Mouse (Mus musculus) limb, embryonic 12.5 days (tissue): ENCODE measurements around the gene Gm5127. TPM values are rescaled to one million over a fixed set of nuclear protein-coding genes. Genes with fewer than 3 reads are reported as not detected.

Source experiments
- ATAC-seq: fragments of 200-750 bp; cut with Nextera tagmentation; 2 replicates; pipeline ENCODE4 v1.8.0; 2017; ENCODE audit warnings: low read depth, moderate TSS enrichment; ENCODE audit not compliant: insufficient number of reproducible peaks, insufficient read depth, low FRiP score, low TSS enrichment
- H3K27ac ChIP-seq: fragments of 300-500 bp; sonication (generic); 2 replicates; pipeline ENCODE4 v1.5.1; 2016; ENCODE audit warnings: mild to moderate bottlenecking, moderate library complexity
- H3K27me3 ChIP-seq: fragments of 300-500 bp; sonication (generic); 2 replicates; pipeline ENCODE4 v1.6.1; 2016; ENCODE audit warnings: mild to moderate bottlenecking, moderate library complexity
- H3K36me3 ChIP-seq: fragments of 300-500 bp; sonication (generic); 2 replicates; pipeline ENCODE4 v1.6.1; 2016; ENCODE audit warnings: mild to moderate bottlenecking, moderate library complexity
- H3K4me1 ChIP-seq: fragments of 300-500 bp; sonication (generic); replicated peaks from 2 replicates; pipeline ENCODE4 v1.6.1; 2016
- H3K4me2 ChIP-seq: fragments of 300-500 bp; sonication (generic); 2 replicates; pipeline ENCODE4 v1.6.1; 2016; ENCODE audit warnings: mild to moderate bottlenecking, moderate library complexity
- H3K4me3 ChIP-seq: fragments of 300-500 bp; sonication (generic); replicated peaks from 2 replicates; pipeline ENCODE4 v1.5.1; 2016; ENCODE audit warnings: mild to moderate bottlenecking
- H3K9ac ChIP-seq: fragments of 300-500 bp; sonication (generic); replicated peaks from 2 replicates; pipeline ENCODE4 v1.6.1; 2016; ENCODE audit warnings: mild to moderate bottlenecking, moderate library complexity
- H3K9me3 ChIP-seq: fragments of 300-500 bp; sonication (generic); 2 replicates; pipeline ENCODE4 v1.6.1; 2016; ENCODE audit warnings: mild to moderate bottlenecking, moderate library complexity
- WGBS: fragments of 180-500 bp; shearing (Covaris S2); methylation state at CpG from one replicate; pipeline ENCODE4 v1.1.7; 2016; 5-methylcytosine and 5-hydroxymethylcytosine counted together
- microRNA-seq: library from miRNA; unstranded; fragments of <30 nt; microRNA quantifications from one replicate; pipeline ENCODE4, GENCODE M21; 2017
- polyA plus RNA-seq: library from polyadenylated mRNA; unstranded; fragments of >200 nt; fragmentation: Nextera tagmentation; extraction: Ambion mirVana; gene quantifications from 2 replicates; pipeline ENCODE4 v1.2.1, GENCODE M21; 2016

Gm5127 gene
- polyA plus RNA-seq, 1 experiment from 2014 or later, result 0.28 TPM

DNA sequence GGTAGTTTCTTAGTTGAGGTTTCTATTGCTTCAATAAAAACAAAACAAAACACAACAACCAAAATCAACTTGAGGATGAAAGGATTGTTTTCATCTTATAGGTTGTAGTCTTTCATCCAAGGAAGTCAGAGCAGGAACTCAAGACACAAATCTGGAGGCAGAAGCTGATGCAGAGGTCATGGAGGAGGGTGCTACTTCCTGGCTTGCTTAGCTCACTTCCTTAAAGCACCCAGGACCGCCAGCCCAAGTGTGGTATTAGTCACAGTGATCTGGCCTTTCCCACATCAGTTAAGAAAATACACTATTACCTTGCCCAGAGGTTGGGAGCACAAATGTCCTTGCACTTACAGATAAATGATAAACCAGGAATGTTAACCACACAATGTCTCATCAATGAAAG is 45.5 kb downstream of the Gm5127 start:
- no peak for ATAC-seq
- WGBS, result 65% methylated on average over 1 of the region's 1 CpGs

DNA sequence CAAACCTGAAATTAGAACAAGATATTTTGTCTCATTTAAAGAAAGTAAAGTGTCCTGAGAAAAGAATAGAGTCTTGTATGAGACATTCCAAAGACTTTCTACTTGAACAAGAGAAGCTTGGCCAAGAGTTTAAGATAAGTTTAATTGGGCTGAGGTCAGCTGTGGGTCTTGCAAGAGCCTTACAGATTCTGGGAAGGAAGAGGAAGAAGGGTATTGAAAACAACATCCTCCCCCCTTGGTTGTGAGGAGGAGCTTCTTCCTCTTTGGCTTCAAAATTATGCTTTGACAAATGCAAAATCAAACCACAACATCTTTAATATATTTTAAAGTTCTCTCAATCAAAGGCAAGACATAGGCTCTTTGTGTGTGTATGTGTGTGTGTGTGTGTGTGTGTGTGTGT is 50.6 kb downstream of the Gm5127 start:
- Histone ChIP-seq H3K36me3 (no peaks in the 10 kb centered on the region), H3K9me3 (no peaks in the 10 kb centered on the region), H3K4me2 (no peak overlapping the region), H3K27me3 (no peaks in the 10 kb centered on the region; the same call in 1 of the 2 replicates), H3K9ac (no peak overlapping the region), H3K4me3 (no peak overlapping the region), H3K4me1 (no peaks in the 10 kb centered on the region), H3K27ac (no peak overlapping the region)
- no peak for ATAC-seq

More for the DNA sequence above, 45.5 kb downstream of the Gm5127 start:
- no peak overlapping the region for H3K27ac ChIP-seq
- no peak overlapping the region for H3K4me3 ChIP-seq
- no peaks in the 10 kb centered on the region for H3K9me3 ChIP-seq
- H3K27me3 ChIP-seq, result no peaks in the 10 kb centered on the region
- no peaks in the 10 kb centered on the region for H3K4me1 ChIP-seq
- no peaks in the 10 kb centered on the region for H3K36me3 ChIP-seq
- no peak overlapping the region for H3K9ac ChIP-seq
- no peak overlapping the region for H3K4me2 ChIP-seq

DNA sequence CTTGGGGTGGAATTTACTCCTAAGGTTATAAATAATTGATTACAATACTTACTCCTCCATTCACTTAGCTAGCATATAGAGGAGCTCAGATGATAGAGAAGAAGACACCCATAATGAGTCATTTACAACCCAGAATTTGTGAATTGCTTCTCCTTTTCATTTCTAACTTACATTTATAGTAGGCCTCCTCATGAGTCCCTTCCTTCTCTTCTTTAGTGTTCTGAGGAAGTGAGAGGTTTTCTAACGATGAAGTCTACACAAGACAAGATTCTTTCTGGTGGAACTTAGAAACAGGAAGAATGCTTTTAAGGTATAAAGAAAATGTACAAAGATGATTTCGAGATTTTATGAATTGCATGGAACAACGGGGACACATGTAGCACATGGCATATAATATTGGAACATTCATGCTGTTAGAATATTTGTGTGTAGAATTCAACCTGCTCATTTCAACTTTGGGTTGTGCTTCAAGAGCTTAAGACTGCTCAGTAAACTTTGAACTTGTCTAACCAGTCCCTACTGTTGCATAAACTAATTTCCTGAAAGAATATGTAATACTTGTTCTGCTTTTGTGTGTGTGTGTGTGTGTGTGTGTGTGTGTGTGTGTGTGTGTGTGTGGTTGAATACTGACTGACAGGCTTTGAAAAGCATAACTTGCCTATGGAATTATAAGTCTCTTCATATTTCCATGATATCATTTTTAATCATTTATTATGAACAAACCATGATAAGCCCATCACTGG is 52.0 kb downstream of the Gm5127 start:
- no peaks in the 10 kb centered on the region for H3K4me1 ChIP-seq
- H3K36me3 ChIP-seq, result no peaks in the 10 kb centered on the region
- no peaks in the 10 kb centered on the region; the same call in 1 of the 2 replicates for H3K27me3 ChIP-seq
- no peak overlapping the region for H3K27ac ChIP-seq
- WGBS, result 86% methylated on average over 3 of the region's 3 CpGs
- no peak overlapping the region for H3K9ac ChIP-seq
- ATAC-seq, result no peak
- H3K9me3 ChIP-seq, result no peaks in the 10 kb centered on the region
- no peak overlapping the region for H3K4me3 ChIP-seq
- no peak overlapping the region for H3K4me2 ChIP-seq

DNA sequence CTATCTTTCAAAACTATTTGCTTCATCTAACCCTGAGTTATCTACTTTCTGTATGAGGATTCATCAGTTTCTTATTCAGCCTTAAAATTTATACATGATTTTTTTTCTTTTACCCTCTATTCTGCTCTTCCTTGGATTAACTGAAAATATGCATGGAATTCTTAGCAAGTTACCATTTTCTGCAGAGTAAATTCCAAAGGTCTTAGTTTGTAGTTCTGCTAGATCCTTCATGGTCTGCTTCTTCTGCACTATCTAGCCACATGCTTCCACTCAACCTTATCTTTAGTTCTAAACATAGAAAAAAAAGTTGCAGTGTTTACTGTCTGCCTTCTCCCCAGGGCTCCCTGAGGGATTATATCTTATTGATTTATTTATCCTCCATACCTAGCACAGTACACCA is 79.1 kb downstream of the Gm5127 start:
- no peak for ATAC-seq
- Histone ChIP-seq H3K4me3 (no peak overlapping the region), H3K27ac (no peak overlapping the region), H3K27me3 (no peaks in the 10 kb centered on the region), H3K4me2 (no peak overlapping the region), H3K9ac (no peak overlapping the region), H3K36me3 (no peaks in the 10 kb centered on the region), H3K9me3 (no peaks in the 10 kb centered on the region), H3K4me1 (no peaks in the 10 kb centered on the region)

DNA sequence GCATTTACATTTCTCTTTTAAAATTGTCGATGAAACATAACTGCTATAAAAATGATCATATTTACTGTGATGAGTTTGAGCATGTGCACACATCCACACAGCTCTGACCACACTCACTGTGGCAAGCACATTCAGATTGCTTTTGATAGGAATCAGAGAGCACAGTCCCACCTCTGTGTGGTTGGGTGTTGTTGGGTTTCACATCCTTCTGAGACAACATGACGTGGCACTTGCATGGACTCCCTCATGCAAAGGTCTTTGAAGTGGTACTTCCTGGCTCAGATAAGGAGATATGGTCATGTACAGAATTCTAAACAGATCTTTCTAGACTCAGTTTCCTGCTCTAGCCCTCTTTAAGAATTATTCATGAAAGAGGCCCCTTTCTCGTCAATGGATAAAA is 121.6 kb downstream of the Gm5127 start:
- H3K4me2 ChIP-seq, result no peak overlapping the region
- H3K4me3 ChIP-seq, result no peak overlapping the region
- H3K27ac ChIP-seq, result no peak overlapping the region
- H3K9ac ChIP-seq, result no peak overlapping the region
- H3K27me3 ChIP-seq, result no peaks in the 10 kb centered on the region
- ATAC-seq, result no peak
- no peaks in the 10 kb centered on the region for H3K4me1 ChIP-seq
- H3K9me3 ChIP-seq, result no peaks in the 10 kb centered on the region
- no peaks in the 10 kb centered on the region for H3K36me3 ChIP-seq
- 68% methylated on average over 3 of the region's 3 CpGs for WGBS

DNA sequence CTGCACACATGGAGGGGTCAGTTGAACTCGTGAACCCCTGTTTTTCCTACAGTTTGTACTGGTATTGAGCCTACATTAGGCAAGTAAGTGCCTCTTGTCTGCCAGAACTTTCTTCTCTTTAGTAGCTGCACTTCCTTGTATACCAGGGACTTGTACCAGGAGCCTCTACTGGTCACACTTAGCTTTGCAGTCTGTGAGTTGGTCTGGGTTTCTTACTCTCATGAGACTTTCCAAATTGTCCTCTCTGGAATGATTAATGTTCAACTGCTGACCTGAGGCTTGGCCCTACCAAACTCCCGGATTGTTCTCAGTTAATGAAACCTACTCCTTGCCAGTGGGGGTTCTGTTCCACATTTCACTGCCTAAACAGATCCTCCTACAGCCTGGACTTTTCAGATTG is 134.2 kb downstream of the Gm5127 start:
- Histone ChIP-seq H3K4me3 (no peak overlapping the region), H3K4me1 (no peaks in the 10 kb centered on the region), H3K9me3 (no peaks in the 10 kb centered on the region), H3K27me3 (no peaks in the 10 kb centered on the region), H3K9ac (no peak overlapping the region), H3K4me2 (no peak overlapping the region), H3K36me3 (no peaks in the 10 kb centered on the region), H3K27ac (no peak overlapping the region)
- WGBS, result 26% methylated on average over 2 of the region's 2 CpGs
- ATAC-seq, result no peak

DNA sequence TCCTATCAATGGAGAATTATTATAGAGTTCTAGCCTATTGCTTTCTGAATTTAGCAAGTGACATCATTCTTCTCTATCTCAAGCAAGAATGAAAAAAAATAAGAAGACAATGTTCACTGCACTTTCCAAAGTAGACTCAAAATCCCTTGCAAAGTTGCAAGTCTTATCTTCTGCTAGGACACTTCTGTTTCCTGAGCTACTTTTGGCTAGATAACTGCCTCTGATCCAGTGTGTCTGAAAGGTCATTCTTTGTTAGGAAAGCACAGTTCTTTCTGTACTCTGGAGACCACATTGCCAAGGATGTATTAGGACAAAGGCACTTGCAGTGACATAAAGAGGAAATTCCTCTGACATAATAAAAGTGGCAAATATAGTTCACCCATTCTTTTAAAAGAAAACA is 159.3 kb downstream of the Gm5127 start:
- H3K4me1 ChIP-seq, result no peaks in the 10 kb centered on the region
- no peak overlapping the region for H3K4me3 ChIP-seq
- no peak for ATAC-seq

DNA sequence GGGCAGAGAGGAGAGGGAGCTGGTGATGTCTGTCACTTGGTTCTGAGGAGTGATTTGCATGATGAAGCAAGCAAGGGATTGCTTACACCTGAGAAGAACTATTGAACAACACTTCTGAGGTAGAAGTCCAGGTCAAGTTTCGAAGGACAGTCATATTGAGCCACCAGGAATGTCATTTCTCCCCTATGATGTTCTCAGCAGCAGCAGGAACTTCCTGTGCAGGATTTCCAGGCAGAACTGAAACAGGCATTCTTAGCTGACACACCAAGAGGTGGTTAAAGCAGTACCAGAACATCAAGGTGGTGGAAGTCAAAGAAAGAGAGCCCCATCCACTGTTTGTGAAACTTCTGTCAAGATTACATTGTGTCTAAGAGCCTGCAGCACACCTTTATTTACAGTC is 172.3 kb downstream of the Gm5127 start:
- H3K9ac ChIP-seq, result no peak overlapping the region
- no peaks in the 10 kb centered on the region for H3K4me1 ChIP-seq
- no peaks in the 10 kb centered on the region for H3K9me3 ChIP-seq
- no peak for ATAC-seq
- no peak overlapping the region for H3K27ac ChIP-seq
- H3K27me3 ChIP-seq, result no peaks in the 10 kb centered on the region
- no peak overlapping the region for H3K4me3 ChIP-seq
- 68% methylated on average over 1 of the region's 1 CpGs for WGBS
- no peaks in the 10 kb centered on the region for H3K36me3 ChIP-seq
- H3K4me2 ChIP-seq, result no peak overlapping the region

More for the DNA sequence above, 159.3 kb downstream of the Gm5127 start:
- no peaks in the 10 kb centered on the region for H3K27me3 ChIP-seq
- no peak overlapping the region for H3K4me2 ChIP-seq
- H3K9me3 ChIP-seq, result no peaks in the 10 kb centered on the region
- no peak overlapping the region for H3K9ac ChIP-seq
- H3K27ac ChIP-seq, result no peak overlapping the region
- no peaks in the 10 kb centered on the region for H3K36me3 ChIP-seq

Small RNAs within 50 kb of the gene (microRNA-seq; reads per million reads assigned to microRNA genes)
- gene Gm22102, result not detected

Other genes starting within 250 kb of the Gm5127 start
- gene Fndc3c1, start 97.8 kb upstream of the Gm5127 start, polyA plus RNA-seq, result 32.8 and 38.7 TPM in 2 replicates
- gene Cysltr1, start 20.5 kb downstream of the Gm5127 start, polyA plus RNA-seq, result 1.2 and 1.5 TPM in 2 replicates